Mouse (Mus musculus): ENCODE measurements at regions not wholly inside any gene's neighbourhood (a gene's known extent, or its start where the extent isn't known, plus 50 kb on each side); places are given as distances from the start of the nearest gene placed in this dataset.

- DNase-seq (ENCODE audit: low spot score), result no peak
Measured at GRCm38 (mm10) chr2:78804931-78805330, 63.0 kb upstream of the Ube2e3 start.

- no peak for DNase-seq (ENCODE audit: low spot score)
Measured at GRCm38 (mm10) chr2:78803543-78803942, 64.4 kb upstream of the Ube2e3 start.

GRCm38 (mm10) chr2:78795446-78795845, 72.5 kb upstream of the Ube2e3 start:
- no peak for DNase-seq (ENCODE audit: low spot score)

- no peak for DNase-seq (ENCODE audit: low spot score)
Measured at GRCm38 (mm10) chr2:78794734-78795133, 73.2 kb upstream of the Ube2e3 start.

GRCm38 (mm10) chr2:78789124-78789523, 78.8 kb upstream of the Ube2e3 start:
- no peak for DNase-seq (ENCODE audit: low spot score)

GRCm38 (mm10) chr2:78788222-78788621, 79.7 kb upstream of the Ube2e3 start:
- no peak for DNase-seq (ENCODE audit: low spot score)

- no peak for DNase-seq (ENCODE audit: low spot score)
Measured at GRCm38 (mm10) chr2:78779949-78780348, 88.0 kb upstream of the Ube2e3 start.

GRCm38 (mm10) chr2:78777589-78777988, 90.3 kb upstream of the Ube2e3 start:
- DNase-seq (ENCODE audit: low spot score), result no peak

- no peak for DNase-seq (ENCODE audit: low spot score)
Measured at GRCm38 (mm10) chr2:78754362-78754761, 113.6 kb upstream of the Ube2e3 start.

GRCm38 (mm10) chr2:78753918-78754317, 114.0 kb upstream of the Ube2e3 start:
- DNase-seq (ENCODE audit: low spot score), result peak; percentile 6

GRCm38 (mm10) chr2:78730161-78730560, 137.8 kb upstream of the Ube2e3 start:
- no peak for DNase-seq (ENCODE audit: low spot score)

- no peak for DNase-seq (ENCODE audit: low spot score)
Measured at GRCm38 (mm10) chr2:78726060-78726459, 141.9 kb upstream of the Ube2e3 start.

- DNase-seq (ENCODE audit: low spot score), result no peak
Measured at GRCm38 (mm10) chr2:78724416-78724815, 143.5 kb upstream of the Ube2e3 start.

GRCm38 (mm10) chr2:78723423-78723822, 144.5 kb upstream of the Ube2e3 start:
- peak; percentile 5 for DNase-seq (ENCODE audit: low spot score)

- peak; percentile 19 for DNase-seq (ENCODE audit: low spot score)
Measured at GRCm38 (mm10) chr2:78722739-78723138, 145.2 kb upstream of the Ube2e3 start.

GRCm38 (mm10) chr2:78718550-78718949, 149.4 kb upstream of the Ube2e3 start:
- DNase-seq (ENCODE audit: low spot score), result no peak

- no peak for DNase-seq (ENCODE audit: low spot score)
Measured at GRCm38 (mm10) chr2:78716157-78716798, 151.6 kb upstream of the Ube2e3 start.

GRCm38 (mm10) chr2:78694851-78695250, 173.1 kb upstream of the Ube2e3 start:
- DNase-seq (ENCODE audit: low spot score), result no peak

- no peak for DNase-seq (ENCODE audit: low spot score)
Measured at GRCm38 (mm10) chr2:78656668-78657067, 211.3 kb upstream of the Ube2e3 start.

GRCm38 (mm10) chr2:78655156-78655855, 212.6 kb upstream of the Ube2e3 start:
- DNase-seq (ENCODE audit: low spot score), result peak; percentile 4

- no peak for DNase-seq (ENCODE audit: low spot score)
Measured at GRCm38 (mm10) chr2:78651549-78651948, 216.4 kb upstream of the Ube2e3 start.

- no peak for DNase-seq (ENCODE audit: low spot score)
Measured at GRCm38 (mm10) chr2:78640361-78640760, 227.6 kb upstream of the Ube2e3 start.

GRCm38 (mm10) chr2:78625264-78625663, 242.7 kb upstream of the Ube2e3 start:
- no peak for DNase-seq (ENCODE audit: low spot score)

GRCm38 (mm10) chr2:78606388-78606787, 261.5 kb upstream of the Ube2e3 start:
- DNase-seq (ENCODE audit: low spot score), result no peak

All from left cerebral cortex, adult 11 months (tissue).